Mouse (Mus musculus) thymus, postnatal 4 days (tissue): ENCODE results near the gene Ovgp1.
A peak's percentile ranks its signal among the peaks of the same experiment; 100 is the strongest.
"Not testable (repeated sequence)": the region's sequence is repeated elsewhere in the genome, so short reads cannot be mapped to it uniquely, and the experiment has no call there.

Experiments
- DNase-seq: peaks from one replicate; pipeline ENCODE4 v3.0.0; 2021

The Ovgp1 gene

DNA sequence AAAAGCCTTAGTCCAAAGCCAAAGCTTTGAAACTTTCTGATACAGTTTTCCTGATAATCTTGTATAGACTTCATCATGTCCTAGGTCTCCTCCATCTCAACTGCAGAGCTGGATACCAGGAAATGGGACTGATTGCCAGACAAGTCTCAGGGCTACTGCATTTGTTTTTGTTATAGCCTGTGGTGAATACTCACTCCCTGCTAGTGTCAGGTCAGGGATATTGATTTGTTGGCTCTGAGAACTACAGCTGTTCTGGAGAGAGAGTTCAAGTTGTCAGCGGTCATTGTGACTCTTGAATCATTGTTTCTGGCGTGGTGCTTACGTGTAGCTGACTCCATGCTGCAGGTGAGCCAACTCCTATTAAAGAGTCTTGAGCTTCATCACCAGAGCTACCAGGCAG, at the start of gene Ovgp1:
Ovgp1 (plus strand) TSS at position 301 of the 400 bp plus-strand sequence.
- no peak for DNase-seq

DNA sequence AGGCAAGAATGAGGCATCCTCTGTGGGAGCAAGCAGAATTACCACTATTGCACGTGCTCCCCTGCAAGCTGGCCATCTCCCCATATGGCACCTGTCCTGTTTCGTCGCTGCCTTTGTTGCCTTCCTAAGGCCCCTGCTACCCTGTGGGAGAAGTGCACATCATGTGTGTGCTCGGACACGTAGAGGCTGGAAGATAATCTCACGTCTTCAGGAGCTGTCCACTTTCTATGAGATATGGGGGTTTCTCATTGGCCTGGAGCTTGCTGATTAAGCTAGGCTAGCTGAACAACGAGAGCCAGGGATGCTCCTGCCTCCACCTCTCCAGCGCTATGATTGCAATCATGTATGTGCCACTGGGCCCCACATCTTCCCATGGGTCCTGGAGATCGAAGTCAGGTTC, 48.9 kb upstream of the Ovgp1 start:
- DNase-seq, result no peak

DNA sequence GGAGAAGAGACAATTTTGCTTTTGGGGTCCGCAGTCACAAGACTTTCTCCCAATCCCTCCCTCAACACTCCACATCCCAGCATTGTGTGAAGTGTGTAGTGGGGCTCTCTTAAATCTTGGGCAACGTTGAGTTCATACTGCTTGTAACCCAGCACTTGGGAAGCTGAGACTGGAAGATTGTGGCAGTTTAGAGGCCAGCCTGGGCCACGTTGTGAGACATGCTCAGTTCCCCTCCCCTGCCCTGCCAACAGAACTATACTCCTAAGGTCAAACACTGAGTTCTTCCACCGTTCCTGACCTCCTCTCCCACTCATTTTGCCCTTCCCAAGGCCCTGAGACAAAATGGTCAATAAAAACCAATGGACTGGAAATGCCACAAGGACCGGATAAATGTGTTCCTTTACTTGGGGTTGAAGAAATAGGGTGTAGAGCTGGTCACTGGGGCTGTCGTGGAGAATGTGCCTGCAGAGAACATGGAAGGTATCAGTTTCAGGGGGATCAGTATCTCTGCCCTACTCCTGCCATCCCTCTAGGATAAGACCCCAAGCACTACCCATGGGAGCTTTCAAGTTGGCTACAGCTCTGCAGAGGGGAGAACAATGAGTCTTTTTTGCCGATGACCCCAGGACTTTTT, 45.8 kb upstream of the Ovgp1 start:
- DNase-seq, result no peak

- DNase-seq, result no peak
Measured at GRCm38 (mm10) chr3:105928195-105928569, 45.3 kb upstream of the Ovgp1 start.

GRCm38 (mm10) chr3:105928781-105929180, 44.7 kb upstream of the Ovgp1 start:
- no peak for DNase-seq

- peak; percentile 29 for DNase-seq
Measured at GRCm38 (mm10) chr3:105929821-105930220, 43.7 kb upstream of the Ovgp1 start.

GRCm38 (mm10) chr3:105931095-105931494, 42.4 kb upstream of the Ovgp1 start:
- DNase-seq, result no peak

- DNase-seq, result no peak
Measured at GRCm38 (mm10) chr3:105932240-105933071, 41.1 kb upstream of the Ovgp1 start, which contains the start of gene I830077J02Rik. Gene I830077J02Rik, minus strand, starts transcription at chr3:105932664.

- DNase-seq, result no peak
Measured at GRCm38 (mm10) chr3:105933926-105934325, 39.6 kb upstream of the Ovgp1 start.

GRCm38 (mm10) chr3:105935033-105935432, 38.5 kb upstream of the Ovgp1 start:
- DNase-seq, result no peak

- DNase-seq, result no peak
Measured at GRCm38 (mm10) chr3:105936111-105936510, 37.4 kb upstream of the Ovgp1 start.

DNA sequence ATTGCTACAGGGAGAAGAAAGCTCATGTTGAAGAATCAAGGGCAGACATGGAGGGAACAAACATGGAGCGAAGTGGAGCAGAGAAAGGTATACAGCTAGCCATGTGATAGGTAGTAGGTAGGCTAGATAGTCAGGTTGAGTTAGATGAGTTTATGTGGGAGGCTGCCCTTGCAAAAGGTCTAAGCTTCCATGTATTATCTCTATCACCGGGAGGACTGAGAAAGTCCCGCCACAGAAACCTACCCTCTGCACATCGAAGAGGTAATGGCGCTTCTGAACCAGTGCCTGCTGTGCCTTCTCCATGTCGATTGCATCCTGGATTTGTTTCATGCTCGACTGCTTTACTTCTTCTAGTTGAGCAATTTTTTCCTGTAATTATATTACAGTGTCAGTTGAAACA, 22.2 kb upstream of the Ovgp1 start:
- no peak for DNase-seq

DNA sequence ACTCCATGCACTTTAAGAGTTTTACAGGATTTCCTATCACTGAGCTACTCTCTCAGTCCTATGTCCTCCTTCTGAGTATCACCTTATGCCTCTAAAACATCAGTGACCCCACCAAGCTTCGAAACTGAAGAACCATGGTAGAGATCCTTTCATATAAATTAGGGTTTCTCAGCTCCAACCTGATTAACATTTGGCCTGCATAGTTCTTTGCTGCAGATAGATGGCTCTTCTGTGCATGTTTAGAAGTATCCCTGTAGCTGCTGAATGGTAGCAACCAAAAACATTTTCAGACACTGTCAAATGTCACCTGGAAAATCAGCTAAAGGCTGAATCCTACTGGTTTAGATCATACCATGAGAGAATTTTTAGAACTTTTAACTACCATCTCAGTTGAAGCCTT, 16.3 kb upstream of the Ovgp1 start:
- no peak for DNase-seq

DNA sequence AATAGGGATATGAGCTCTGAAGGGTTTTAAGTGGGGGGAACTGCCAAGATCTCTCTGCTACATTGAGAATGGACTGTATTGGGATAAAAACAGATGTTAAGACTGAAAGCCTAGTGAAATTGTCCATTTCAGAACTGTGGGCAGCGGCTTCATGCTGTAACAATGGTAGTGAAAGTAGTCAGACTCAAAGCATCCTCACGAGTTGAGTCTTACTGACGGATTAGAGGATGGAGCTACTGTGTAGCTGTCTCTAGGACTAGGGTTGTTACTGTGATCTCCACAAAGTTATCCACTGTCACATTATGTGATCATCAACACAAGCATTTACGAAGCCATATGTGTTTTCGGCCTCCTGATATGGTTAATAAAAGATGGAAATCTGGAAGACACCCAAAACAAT, 15.3 kb upstream of the Ovgp1 start:
- DNase-seq, result no peak

DNA sequence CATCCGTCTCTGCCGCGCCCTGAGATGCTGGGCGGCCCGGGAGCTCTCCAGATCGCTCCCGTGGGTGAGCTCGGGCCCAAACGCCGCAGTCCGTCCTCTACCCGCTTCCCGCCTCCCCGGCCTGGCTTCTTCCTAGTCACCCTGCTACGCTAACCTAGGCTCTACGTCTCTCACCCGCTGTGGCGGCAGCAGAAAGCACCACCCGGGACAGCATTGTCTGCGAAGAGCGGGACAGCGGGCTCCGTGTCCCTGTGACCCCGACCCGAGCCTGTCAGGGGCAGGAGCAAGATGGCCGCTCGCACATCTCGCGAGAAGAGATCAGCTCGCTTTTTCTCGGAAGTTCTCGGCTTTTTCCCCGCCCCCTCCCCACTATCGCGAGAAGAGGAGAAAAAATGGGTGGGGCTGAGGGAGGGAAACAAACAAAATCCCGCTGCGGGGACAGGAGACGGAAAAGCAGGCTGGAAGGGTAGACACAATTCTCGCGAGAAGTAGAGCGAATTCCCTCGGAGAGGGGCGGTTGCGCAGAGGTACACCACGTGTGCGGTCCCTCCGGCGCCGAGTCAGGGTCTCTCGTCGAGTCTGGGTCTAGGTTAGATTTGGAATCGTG, 14.4 kb upstream of the Ovgp1 start, which contains the start of gene Wdr77:
Wdr77 (plus strand) TSS at position 396 of the 607 bp plus-strand sequence.
- peak; percentile 96 for DNase-seq

GRCm38 (mm10) chr3:105959585-105959984, 13.9 kb upstream of the Ovgp1 start:
- DNase-seq, result no peak

DNA sequence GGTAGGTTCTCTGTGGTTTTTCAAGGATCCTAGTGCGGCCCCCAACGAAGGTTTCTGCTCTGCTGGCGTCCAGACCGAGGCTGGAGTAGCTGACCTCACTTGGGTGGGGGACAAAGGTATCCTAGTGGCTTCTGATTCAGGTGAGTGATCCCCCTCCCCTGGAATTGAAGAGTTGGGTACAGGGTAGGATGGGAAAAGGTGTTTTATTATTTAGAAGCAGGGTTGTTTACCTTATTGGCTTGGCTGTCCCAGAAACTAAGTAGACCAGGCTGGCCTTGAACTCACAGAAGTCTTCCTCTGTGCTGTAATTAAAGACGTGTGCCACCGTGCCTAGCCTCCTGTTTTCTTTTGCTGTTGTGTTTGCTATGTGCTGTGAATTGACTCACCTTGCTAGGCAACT, 13.5 kb upstream of the Ovgp1 start, which contains the start of gene Atp5f1:
Atp5f1 (minus strand) TSS at position 101 of the 400 bp plus-strand sequence.
- DNase-seq, result no peak

GRCm38 (mm10) chr3:105960700-105961099, 12.8 kb upstream of the Ovgp1 start:
- peak; percentile 39 for DNase-seq

DNA sequence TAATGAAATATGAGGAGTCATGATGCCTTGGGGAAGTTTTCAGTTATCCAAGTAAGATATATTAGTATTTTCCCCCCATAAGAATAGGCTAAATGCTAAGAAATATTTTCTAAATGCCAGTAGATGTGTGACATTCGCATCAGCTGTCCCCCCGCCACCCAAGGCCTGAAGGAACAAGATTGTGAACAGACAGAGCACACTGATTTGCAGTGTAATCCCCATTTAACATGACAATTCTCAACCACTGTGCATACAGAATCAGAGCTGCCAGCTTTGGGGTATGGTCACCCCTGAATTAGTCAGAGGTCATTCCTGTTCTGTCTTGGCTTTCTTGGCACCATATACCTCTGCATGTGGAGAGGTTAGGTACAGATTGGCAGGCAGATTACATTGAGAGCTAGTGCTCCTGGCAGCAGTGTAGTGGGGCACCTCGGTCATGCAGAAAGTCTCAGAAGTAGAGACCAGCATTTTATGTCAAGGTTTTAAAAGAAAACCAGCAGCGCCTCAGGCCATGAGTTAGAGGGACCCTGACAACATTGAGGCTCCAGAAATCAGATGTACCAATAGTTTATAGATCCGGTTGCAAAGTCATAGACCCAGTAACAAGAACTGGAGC, 1.6 kb upstream of the Ovgp1 start:
- no peak for DNase-seq

GRCm38 (mm10) chr3:105974174-105974573, 663 bp downstream of the Ovgp1 start:
- no peak for DNase-seq

GRCm38 (mm10) chr3:105989611-105990010, 16.1 kb downstream of the Ovgp1 start:
- DNase-seq, result not testable (repeated sequence)

DNA sequence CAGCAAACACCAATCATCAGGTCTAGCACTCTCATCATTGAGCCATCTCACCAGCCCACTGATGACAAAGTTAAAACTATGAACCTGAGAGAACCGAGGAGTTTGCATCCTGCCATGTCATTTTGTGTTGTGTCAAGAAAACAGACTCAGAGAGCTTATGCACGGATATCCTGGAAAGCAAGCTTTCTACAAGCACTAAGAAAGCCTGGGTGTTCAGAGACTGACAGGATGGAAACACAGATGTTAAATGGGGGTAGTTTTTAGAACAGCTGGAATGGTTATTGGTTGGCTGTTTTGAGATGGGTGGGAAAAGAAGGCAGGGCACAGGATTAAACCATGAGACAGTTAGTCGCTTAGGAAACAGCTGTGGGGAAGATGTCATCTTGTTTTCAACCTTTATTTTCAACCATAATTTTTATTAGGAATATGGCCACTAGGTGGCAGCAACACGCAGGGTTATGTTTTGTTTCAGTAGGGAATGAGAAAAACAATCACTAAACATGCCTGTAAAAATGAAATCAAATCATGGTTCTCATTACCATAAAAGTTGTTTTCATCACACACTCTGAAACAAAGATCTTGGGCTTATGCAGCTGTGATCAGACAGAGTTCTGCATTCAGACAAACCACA, 18.3 kb downstream of the Ovgp1 start:
- peak; percentile 71 for DNase-seq

GRCm38 (mm10) chr3:105994730-105995129, 21.2 kb downstream of the Ovgp1 start:
- DNase-seq, result no peak
